Mouse (Mus musculus): ENCODE data around the gene Pom121l2.

The Pom121l2 gene

GRCm38 (mm10) chr13:21993957-21994738 is 13.2 kb downstream of the Pom121l2 start:
- DNase-seq (ENCODE audit: extremely low read depth, low read depth): peak; percentile 89

- no peak for DNase-seq (ENCODE audit: extremely low read depth, low read depth)
Measured at GRCm38 (mm10) chr13:21994896-21995295, 13.9 kb downstream of the Pom121l2 start.

- DNase-seq (ENCODE audit: extremely low read depth, low read depth): no peak
Measured at GRCm38 (mm10) chr13:21995331-21995914, 14.4 kb downstream of the Pom121l2 start.

- no peak for DNase-seq (ENCODE audit: extremely low read depth, low read depth)
Measured at GRCm38 (mm10) chr13:21996101-21996839, 15.3 kb downstream of the Pom121l2 start.

- DNase-seq (ENCODE audit: extremely low read depth, low read depth): no peak
Measured at GRCm38 (mm10) chr13:21996840-21997185, 15.8 kb downstream of the Pom121l2 start.

- no peak for DNase-seq (ENCODE audit: extremely low read depth, low read depth)
Measured at GRCm38 (mm10) chr13:21997201-21997820, 16.3 kb downstream of the Pom121l2 start.

GRCm38 (mm10) chr13:21997821-21998220 is 16.8 kb downstream of the Pom121l2 start:
- no peak for DNase-seq (ENCODE audit: extremely low read depth, low read depth)

GRCm38 (mm10) chr13:21998412-21998811 is 17.4 kb downstream of the Pom121l2 start:
- no peak for DNase-seq (ENCODE audit: extremely low read depth, low read depth)

GRCm38 (mm10) chr13:21999147-21999546 is 18.2 kb downstream of the Pom121l2 start:
- no peak for DNase-seq (ENCODE audit: extremely low read depth, low read depth)

- DNase-seq (ENCODE audit: extremely low read depth, low read depth): no peak
Measured at GRCm38 (mm10) chr13:22001346-22001745, 20.4 kb downstream of the Pom121l2 start.

- DNase-seq (ENCODE audit: extremely low read depth, low read depth): no peak
Measured at GRCm38 (mm10) chr13:22001823-22002222, 20.8 kb downstream of the Pom121l2 start.

GRCm38 (mm10) chr13:22005605-22006333 is 24.8 kb downstream of the Pom121l2 start:
- peak; percentile 38 for DNase-seq (ENCODE audit: extremely low read depth, low read depth)

GRCm38 (mm10) chr13:22006334-22007120 is 25.5 kb downstream of the Pom121l2 start:
- DNase-seq (ENCODE audit: extremely low read depth, low read depth): peak; percentile 52

GRCm38 (mm10) chr13:22007121-22007510 is 26.1 kb downstream of the Pom121l2 start:
- no peak for DNase-seq (ENCODE audit: extremely low read depth, low read depth)

- no peak for DNase-seq (ENCODE audit: extremely low read depth, low read depth)
Measured at GRCm38 (mm10) chr13:22007872-22008271, 26.9 kb downstream of the Pom121l2 start.

- no peak for DNase-seq (ENCODE audit: extremely low read depth, low read depth)
Measured at GRCm38 (mm10) chr13:22008707-22009106, 27.7 kb downstream of the Pom121l2 start.

- no peak for DNase-seq (ENCODE audit: extremely low read depth, low read depth)
Measured at GRCm38 (mm10) chr13:22009642-22010041, 28.6 kb downstream of the Pom121l2 start, which contains the start of gene Prss16. TSS of gene Prss16 (minus strand) at chr13:22009742.

- no peak for DNase-seq (ENCODE audit: extremely low read depth, low read depth)
Measured at GRCm38 (mm10) chr13:22013716-22014115, 32.7 kb downstream of the Pom121l2 start.

GRCm38 (mm10) chr13:22014411-22014845 is 33.4 kb downstream of the Pom121l2 start:
- DNase-seq (ENCODE audit: extremely low read depth, low read depth): no peak
